Comparison of ENCODE assay signal across 7 mouse cellular contexts in the genomic region with DNA sequence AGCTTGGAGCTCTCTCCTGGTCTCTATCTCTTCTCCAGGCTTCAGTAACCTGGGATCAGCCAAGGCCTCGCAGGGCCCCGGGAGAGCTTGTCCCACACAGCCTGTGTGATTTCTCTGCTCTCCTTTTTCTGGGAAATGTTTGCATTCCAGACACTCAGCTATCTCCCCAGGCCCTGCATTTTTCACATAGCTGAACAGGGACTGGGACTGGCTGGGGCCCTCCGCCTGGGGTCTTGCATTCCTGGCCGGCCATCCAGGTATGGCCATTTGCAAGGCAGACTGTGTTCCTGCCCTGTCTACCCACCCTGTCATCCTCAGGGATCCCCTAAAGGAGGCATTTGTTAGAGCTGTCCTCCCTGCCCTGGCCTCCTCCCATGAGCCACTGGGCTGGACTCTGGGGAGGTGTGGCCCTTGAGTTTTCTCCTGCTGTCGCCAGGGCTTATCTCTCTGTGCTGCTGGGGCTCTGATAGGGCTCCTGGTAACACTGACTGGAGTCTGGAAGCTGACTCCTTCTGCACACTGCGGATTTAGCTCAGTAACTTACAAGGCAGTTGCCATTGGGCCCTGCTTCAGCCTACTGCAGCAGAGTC. TPM values are rescaled to one million over a fixed set of nuclear protein-coding genes. Genes with fewer than 3 reads are reported as not detected.
A peak's percentile ranks its signal among the peaks of the same experiment; 100 is the strongest.
DNase-seq lines count a peak whose midpoint lies in the region; ATAC-seq and TF ChIP-seq lines count a peak whose summit lies in the region.

No protein-coding gene starts in this region.

- peak overlapping the region; percentile 23; the same call in 1 of the 2 replicates for H3K9ac ChIP-seq in kidney, embryonic 15.5 days

- peaks cover 54% of the 10 kb centered on the region for H3K36me3 ChIP-seq in G1E (replicated peaks)
- H3K36me3 ChIP-seq in kidney, embryonic 15.5 days: peaks cover 23% of the 10 kb centered on the region

- TF ChIP-seq CTCF in G1E (IDR thresholded peaks at IDR 0.05; ENCODE audit: low read depth, low read length): no peak

- ATAC-seq in G1E (ENCODE audit: extremely low read depth, insufficient number of reproducible peaks, low FRiP score, poor library complexity, severe bottlenecking): peak; percentile 87
- ATAC-seq in kidney, embryonic 15.5 days (replicated peaks; ENCODE audit: low FRiP score): peak; percentile 10; the same call in 1 of the 2 replicates
- ATAC-seq in megakaryocyte progenitor cell, adult 5-6 weeks (replicated peaks; ENCODE audit: poor library complexity): peak; percentile 94

- H3K27ac ChIP-seq in kidney, embryonic 15.5 days: peak overlapping the region; percentile 93

- H3K4me3 ChIP-seq in G1E (ENCODE audit: low read depth, low read length): peak overlapping the region; percentile 59; the same call in 1 of the 2 replicates
- no peak overlapping the region for H3K4me3 ChIP-seq in kidney, embryonic 15.5 days (replicated peaks)

- no peaks in the 10 kb centered on the region for H3K27me3 ChIP-seq in G1E (ENCODE audit: insufficient read depth, low read length)
- H3K27me3 ChIP-seq in kidney, embryonic 15.5 days: no peaks in the 10 kb centered on the region

- H3K4me2 ChIP-seq in kidney, embryonic 15.5 days: no peak overlapping the region

- WGBS in kidney, embryonic 15.5 days: 26% methylated on average over 6 of the region's 6 CpGs

- DNase-seq in 3T3-L1 (ENCODE audit: low read depth, low spot score) (peak; percentile 29), G1E (ENCODE audit: low spot score) (peak; percentile 83)
- peak; percentile 77 to 85 for DNase-seq in heart, adult 18-20 months
- DNase-seq in layer of hippocampus, postnatal 14 days (ENCODE audit: low spot score in 2 of 2): no peak
- DNase-seq in layer of hippocampus, adult 9-11 months: no peak

- H3K4me1 ChIP-seq in G1E (ENCODE audit: insufficient read depth, low read depth, low read length): peaks cover 69% of the 10 kb centered on the region
- peaks cover 67% of the 10 kb centered on the region for H3K4me1 ChIP-seq in kidney, embryonic 15.5 days

- no peaks in the 10 kb centered on the region for H3K9me3 ChIP-seq in G1E (replicated peaks)
- 0 out of 2 replicates have a peak, but pooled peaks cover 5% of the 10 kb centered on the region for H3K9me3 ChIP-seq in kidney, embryonic 15.5 days (replicated peaks)

RNA-seq across cellular contexts. Expression of gene Myo15b, which starts 16.1 kb away (rescaled TPM):
- 1.1 TPM in 1 of 2 replicates, not detected in the other for total RNA-seq in G1E (2014; fragmentation: Nextera tagmentation)
- 0.16 and 0.17 TPM in 2 replicates for total RNA-seq in G1E (2017)
- polyA plus RNA-seq in G1E (2012): 0.33 and 0.35 TPM in 2 replicates
- total RNA-seq in heart, adult 18-20 months (2021): not detected
- polyA plus RNA-seq in kidney, embryonic 15.5 days (2015; fragmentation: Nextera tagmentation; extraction: Ambion mirVana): 8.0 and 11.1 TPM in 2 replicates
- total RNA-seq in megakaryocyte progenitor cell, adult 5-6 weeks (2015): 2.6 and 5.5 TPM in 2 replicates
- 1.6 and 5.1 TPM in 2 replicates for total RNA-seq in megakaryocyte progenitor cell, adult 5-6 weeks (2017)
- under 1 TPM; 0.35 to 0.36 TPM for total RNA-seq in layer of hippocampus, postnatal 14 days (2021)

RNA-seq across cellular contexts. Expression of gene Llgl2, which starts 18.2 kb away (rescaled TPM):
- total RNA-seq in G1E (2014; fragmentation: Nextera tagmentation) (9.3 and 10.2 TPM in 2 replicates), G1E (2017) (8.0 and 10.5 TPM in 2 replicates)
- 18.1 and 22.5 TPM in 2 replicates for polyA plus RNA-seq in G1E (2012)
- 10 to 100 TPM; 17.5 to 18.2 TPM for total RNA-seq in heart, adult 18-20 months (2021)
- polyA plus RNA-seq in kidney, embryonic 15.5 days (2015; fragmentation: Nextera tagmentation; extraction: Ambion mirVana): 39.1 and 41.0 TPM in 2 replicates
- total RNA-seq in megakaryocyte progenitor cell, adult 5-6 weeks (2015): 3.3 and 4.1 TPM in 2 replicates
- 3.0 and 4.8 TPM in 2 replicates for total RNA-seq in megakaryocyte progenitor cell, adult 5-6 weeks (2017)
- 1 to 10 TPM; 2.3 to 3.2 TPM for total RNA-seq in layer of hippocampus, postnatal 14 days (2021)

RNA-seq across cellular contexts. Expression of gene Tsen54, which starts 27.5 kb away (rescaled TPM):
- total RNA-seq in G1E (2014; fragmentation: Nextera tagmentation) (6.2 and 6.6 TPM in 2 replicates), G1E (2017) (16.8 and 18.7 TPM in 2 replicates)
- polyA plus RNA-seq in G1E (2012): 33.0 and 37.5 TPM in 2 replicates
- total RNA-seq in heart, adult 18-20 months (2021): 1 to 10 TPM; 7.1 to 8.5 TPM
- polyA plus RNA-seq in kidney, embryonic 15.5 days (2015; fragmentation: Nextera tagmentation; extraction: Ambion mirVana): 37.3 and 39.8 TPM in 2 replicates
- total RNA-seq in megakaryocyte progenitor cell, adult 5-6 weeks (2015): 4.0 and 9.0 TPM in 2 replicates
- total RNA-seq in megakaryocyte progenitor cell, adult 5-6 weeks (2017): 10.9 and 15.0 TPM in 2 replicates
- 10 to 100 TPM; 12.4 to 15.0 TPM for total RNA-seq in layer of hippocampus, postnatal 14 days (2021)

RNA-seq across cellular contexts. Expression of gene Caskin2, which starts 28.6 kb away (rescaled TPM):
- total RNA-seq in G1E (2014; fragmentation: Nextera tagmentation) (not detected in 2 replicates), G1E (2017) (0.17 and 0.33 TPM in 2 replicates)
- polyA plus RNA-seq in G1E (2012): 0.02 and 0.04 TPM in 2 replicates
- 10 to 100 TPM; 39.2 to 42.9 TPM for total RNA-seq in heart, adult 18-20 months (2021)
- polyA plus RNA-seq in kidney, embryonic 15.5 days (2015; fragmentation: Nextera tagmentation; extraction: Ambion mirVana): 17.3 and 20.9 TPM in 2 replicates
- 2.7 and 4.3 TPM in 2 replicates for total RNA-seq in megakaryocyte progenitor cell, adult 5-6 weeks (2015)
- 1.5 and 3.5 TPM in 2 replicates for total RNA-seq in megakaryocyte progenitor cell, adult 5-6 weeks (2017)
- 10 to 100 TPM; 22.0 to 24.8 TPM for total RNA-seq in layer of hippocampus, postnatal 14 days (2021)

RNA-seq across cellular contexts. Expression of gene Smim5, which starts 57.7 kb away (rescaled TPM):
- total RNA-seq in G1E (2014; fragmentation: Nextera tagmentation) (8.0 and 14.7 TPM in 2 replicates), G1E (2017) (30.0 and 38.1 TPM in 2 replicates)
- polyA plus RNA-seq in G1E (2012): 10.0 and 11.7 TPM in 2 replicates
- 1 to 10 TPM; 8.2 to 8.8 TPM for total RNA-seq in heart, adult 18-20 months (2021)
- 3.9 and 4.1 TPM in 2 replicates for polyA plus RNA-seq in kidney, embryonic 15.5 days (2015; fragmentation: Nextera tagmentation; extraction: Ambion mirVana)
- 4.9 and 8.7 TPM in 2 replicates for total RNA-seq in megakaryocyte progenitor cell, adult 5-6 weeks (2015)
- total RNA-seq in megakaryocyte progenitor cell, adult 5-6 weeks (2017): 2.8 and 8.2 TPM in 2 replicates
- total RNA-seq in layer of hippocampus, postnatal 14 days (2021): 1 to 10 TPM in 1 of 2 experiments, under 1 TPM in 1; 0.67 to 2.0 TPM

Comparison
In these comparisons a context has a peak if more than half of its experiments do, and no peak if none do; other contexts are left out.
1. DNase-seq: peak in 3T3-L1 (single experiment), G1E (single experiment) and heart, adult 18-20 months (2 of 2); none in layer of hippocampus, postnatal 14 days (0 of 2) and layer of hippocampus, adult 9-11 months (single experiment).
2. ATAC-seq: peak in every context shown above with its lines; median percentile 94 in megakaryocyte progenitor cell, adult 5-6 weeks; 87 in G1E; 10 in kidney, embryonic 15.5 days.